Mouse (Mus musculus): Measurements from ENCODE around the gene Rufy4. TPM values are rescaled to one million over a fixed set of nuclear protein-coding genes. Genes with fewer than 3 reads are reported as not detected.
"Not testable (repeated sequence)": the region's sequence is repeated elsewhere in the genome, so short reads cannot be mapped to it uniquely, and the experiment has no call there.

The Rufy4 gene
- total RNA-seq, 4 experiments from 2014 or later: 0.52 to 1.8 (median 1.3) TPM

- DNase-seq (ENCODE audit: low spot score): no peak
Observed at GRCm38 (mm10) chr1:74149106-74149885, 24.0 kb downstream of the Rufy4 start.

- DNase-seq (ENCODE audit: low spot score): no peak
Observed at GRCm38 (mm10) chr1:74150101-74150500, 24.8 kb downstream of the Rufy4 start.

DNA sequence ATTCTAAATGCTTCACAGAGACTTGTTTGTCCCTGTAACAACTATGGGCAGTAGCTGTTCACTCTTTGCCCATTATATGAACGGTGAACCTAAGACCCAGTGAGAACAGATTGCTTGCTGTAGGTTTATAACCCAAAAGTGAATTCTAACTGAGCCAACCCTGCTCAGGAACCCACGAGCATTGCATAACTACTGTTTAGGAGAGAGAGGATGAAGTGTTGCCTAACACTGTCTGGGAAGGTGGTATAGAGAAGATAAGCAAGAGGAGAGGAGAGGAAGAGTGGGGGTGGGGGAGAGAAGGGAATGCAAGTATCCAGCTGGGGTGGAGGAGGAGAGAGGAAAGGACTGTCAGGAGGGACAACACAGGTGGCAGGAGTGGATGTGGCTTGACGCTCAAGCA lies 25.8 kb downstream of the Rufy4 start:
- no peak for DNase-seq (ENCODE audit: low spot score)

- no peak for DNase-seq (ENCODE audit: low spot score)
Observed at GRCm38 (mm10) chr1:74153461-74154184, 28.3 kb downstream of the Rufy4 start, which contains the start of gene Cxcr2. Gene Cxcr2, plus strand, starts transcription at chr1:74153989.

GRCm38 (mm10) chr1:74155435-74156012 lies 30.2 kb downstream of the Rufy4 start:
- no peak for DNase-seq (ENCODE audit: low spot score)

- DNase-seq (ENCODE audit: low spot score): no peak
Observed at GRCm38 (mm10) chr1:74156381-74156910, 31.1 kb downstream of the Rufy4 start.

GRCm38 (mm10) chr1:74159613-74160012 lies 34.3 kb downstream of the Rufy4 start:
- not testable (repeated sequence) for DNase-seq (ENCODE audit: low spot score)

DNA sequence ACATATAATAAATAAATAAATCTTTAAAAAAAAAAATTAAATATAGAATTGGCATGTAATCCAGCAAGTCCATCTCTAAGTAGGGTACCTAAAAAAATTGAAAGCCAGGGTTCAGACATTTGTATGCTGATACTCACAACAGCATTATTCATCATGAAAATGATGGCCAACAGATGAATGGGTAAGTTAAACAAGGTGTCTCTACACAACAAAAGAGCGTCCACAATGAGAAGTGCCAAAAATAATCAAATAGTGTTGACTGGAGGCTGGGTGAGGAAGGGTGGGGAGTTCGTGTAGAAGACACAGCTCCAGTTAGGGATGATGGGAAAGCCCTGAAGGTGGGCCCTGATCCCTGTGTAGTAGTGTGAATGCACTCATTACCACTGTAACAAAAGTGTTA lies 34.7 kb downstream of the Rufy4 start:
- no peak for DNase-seq (ENCODE audit: low spot score)

GRCm38 (mm10) chr1:74167136-74167535 lies 41.8 kb downstream of the Rufy4 start:
- DNase-seq (ENCODE audit: low spot score): no peak

DNA sequence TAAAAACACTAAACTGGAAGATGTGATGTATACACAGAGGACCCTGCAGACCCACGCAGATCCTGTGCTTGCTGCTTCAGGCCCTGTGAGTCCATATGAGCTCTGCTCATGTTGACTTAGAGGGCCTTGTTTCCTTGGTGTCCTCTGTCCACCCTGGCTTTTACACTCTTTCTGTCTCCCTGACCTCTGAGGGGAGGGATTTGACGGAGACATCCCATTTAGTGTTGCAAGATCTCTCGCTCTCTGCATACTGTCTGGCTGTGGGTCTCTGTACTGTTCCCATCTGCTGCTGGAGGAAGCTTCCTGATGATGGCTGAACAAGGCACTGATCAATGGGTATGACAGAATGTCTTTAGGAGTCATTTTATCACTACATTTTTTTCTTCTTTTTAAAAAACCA lies 44.4 kb downstream of the Rufy4 start:
- no peak for DNase-seq (ENCODE audit: low spot score)

DNA sequence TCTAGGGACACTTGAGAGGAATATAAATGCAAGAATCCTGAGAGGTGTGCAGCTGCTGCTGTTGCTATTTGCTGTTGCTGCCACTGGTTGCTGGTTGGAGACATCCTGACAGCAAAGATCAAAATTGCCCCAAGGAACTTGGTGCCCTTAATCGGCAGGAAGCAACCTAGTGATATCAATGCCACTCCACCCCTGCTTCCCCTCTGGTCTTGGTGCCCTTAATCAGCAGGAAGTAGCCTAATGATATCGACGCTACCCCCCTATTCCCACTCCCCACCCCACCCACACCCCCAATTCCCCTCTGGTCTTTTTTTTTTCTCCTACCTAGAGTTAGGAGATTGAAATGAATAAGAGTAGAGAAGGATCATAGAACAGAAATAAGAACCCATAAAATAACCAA lies 47.4 kb downstream of the Rufy4 start:
- no peak for DNase-seq (ENCODE audit: low spot score)

GRCm38 (mm10) chr1:74175731-74176130 lies 50.4 kb downstream of the Rufy4 start:
- no peak for DNase-seq (ENCODE audit: low spot score)

DNA sequence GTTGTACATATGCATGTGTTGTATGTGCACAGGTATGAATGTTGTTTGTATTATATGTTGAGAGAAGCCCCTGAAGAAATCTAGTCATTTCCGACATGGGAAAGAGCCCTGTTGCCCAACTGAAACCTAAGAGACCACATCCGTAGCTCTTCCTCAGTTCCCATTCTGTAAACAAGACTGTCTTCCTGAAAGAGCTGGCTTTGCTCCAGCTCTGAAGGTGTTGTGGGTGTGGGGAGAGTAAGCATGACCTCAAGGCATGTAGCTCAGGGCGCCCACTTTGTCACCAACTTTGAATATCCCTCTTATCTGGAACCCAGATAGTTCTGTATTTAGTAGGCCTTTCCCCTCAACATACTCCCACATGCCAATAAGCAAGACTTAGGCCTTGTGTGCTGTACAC lies 53.3 kb downstream of the Rufy4 start:
- DNase-seq (ENCODE audit: low spot score): no peak

GRCm38 (mm10) chr1:74179624-74180408 lies 54.5 kb downstream of the Rufy4 start:
- no peak for DNase-seq (ENCODE audit: low spot score)

GRCm38 (mm10) chr1:74181462-74181861 lies 56.1 kb downstream of the Rufy4 start:
- no peak for DNase-seq (ENCODE audit: low spot score)

- DNase-seq (ENCODE audit: low spot score): no peak
Observed at GRCm38 (mm10) chr1:74183006-74183405, 57.7 kb downstream of the Rufy4 start.

- DNase-seq (ENCODE audit: low spot score): no peak
Observed at GRCm38 (mm10) chr1:74190471-74190870, 65.1 kb downstream of the Rufy4 start.

DNA sequence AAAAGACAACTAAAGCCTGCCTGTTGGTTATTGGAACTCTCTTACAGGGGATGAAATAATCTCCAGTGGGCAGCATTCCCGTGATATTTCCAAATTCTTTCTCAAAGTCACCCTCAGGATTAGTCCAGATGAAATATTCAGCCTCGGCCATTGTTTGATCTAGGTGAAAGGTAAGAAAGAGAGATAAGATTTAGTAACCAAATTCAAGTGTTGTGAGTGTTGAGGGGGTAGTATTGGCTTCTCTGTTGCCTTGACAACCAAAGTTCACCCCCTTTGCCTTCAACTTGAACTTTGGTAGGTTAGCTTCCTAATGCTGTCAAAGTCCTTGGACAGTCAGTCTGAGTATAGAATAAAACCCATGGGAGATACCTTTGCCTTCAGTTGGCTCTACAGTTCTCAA lies 67.4 kb downstream of the Rufy4 start:
- DNase-seq (ENCODE audit: low spot score): no peak

DNA sequence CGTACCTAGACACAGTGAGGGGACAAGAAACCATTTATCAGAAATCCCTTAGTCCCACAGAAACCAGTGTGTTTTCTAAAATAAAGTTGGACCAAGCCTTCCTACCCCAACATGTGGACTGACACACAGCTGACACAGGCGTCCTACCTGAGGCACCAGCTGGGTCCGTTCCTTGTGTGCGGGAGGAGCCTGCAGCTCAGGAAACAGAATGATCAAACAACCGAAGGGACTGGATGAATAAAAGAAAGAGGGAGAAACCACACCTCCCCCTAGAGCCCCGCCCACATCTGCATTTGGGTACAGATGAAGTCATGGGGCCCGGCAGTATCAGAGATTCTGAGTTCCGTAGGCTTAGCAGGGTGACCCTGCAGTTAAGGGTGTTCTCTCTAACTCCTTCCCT lies 69.1 kb downstream of the Rufy4 start, which contains the start of gene Cxcr1:
TSS of gene Cxcr1 (minus strand) at position 187 of the 400 bp plus-strand sequence.
- DNase-seq (ENCODE audit: low spot score): no peak

DNA sequence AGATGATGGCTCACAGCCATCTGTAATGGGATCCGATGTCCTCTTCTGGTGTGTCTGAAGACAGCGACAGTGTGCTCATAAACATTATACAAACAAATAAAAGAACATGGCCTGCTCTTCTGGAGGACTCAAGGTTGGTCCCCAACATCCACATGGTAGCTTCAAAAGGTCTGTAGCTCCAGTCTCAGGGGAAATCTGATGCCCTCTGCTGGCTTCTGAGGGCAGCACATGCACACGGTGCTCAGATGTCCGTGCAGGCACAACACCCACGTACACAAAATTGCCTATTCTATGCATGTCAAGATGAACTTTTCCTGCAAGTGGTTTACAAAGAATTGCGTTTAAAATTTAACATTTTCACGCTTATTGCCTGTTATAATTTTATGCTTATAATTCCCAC lies 70.6 kb downstream of the Rufy4 start:
- DNase-seq (ENCODE audit: low spot score): no peak

DNA sequence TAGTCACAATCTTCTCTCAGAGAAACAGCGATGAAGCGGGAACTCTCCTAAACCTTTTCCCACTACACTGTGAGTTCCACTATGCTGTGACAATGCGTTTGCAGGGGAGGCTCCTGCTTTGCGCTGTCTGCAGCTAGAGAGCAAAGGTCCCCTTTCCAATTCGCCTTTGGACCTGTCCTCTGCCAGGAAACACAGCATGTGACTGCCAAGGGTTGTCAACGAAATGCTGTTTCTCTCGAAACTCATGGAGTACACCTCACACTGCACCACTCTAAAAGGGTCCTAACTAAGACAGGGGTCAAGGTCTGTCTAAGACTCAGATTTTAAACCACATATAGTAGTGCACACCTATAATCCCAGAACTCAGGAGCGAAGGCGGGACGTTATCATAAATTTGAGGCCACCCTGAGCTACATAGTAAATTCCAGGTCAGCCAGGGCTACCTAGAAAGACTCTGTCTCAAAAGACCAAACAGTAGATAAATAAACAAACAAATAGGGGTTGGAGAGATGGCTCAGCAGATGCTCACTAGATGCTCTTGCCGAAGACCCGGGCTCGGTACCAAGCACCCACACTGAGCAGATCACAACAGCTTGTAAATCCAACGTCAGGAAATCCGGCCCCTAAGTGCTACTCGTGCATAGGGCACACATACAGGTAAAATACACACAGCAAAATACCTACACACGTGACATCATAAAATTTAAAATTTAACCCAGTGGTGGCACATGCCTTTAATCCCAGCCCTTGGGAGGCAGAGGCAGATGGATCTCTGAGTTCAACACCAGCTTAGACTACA lies 71.5 kb downstream of the Rufy4 start:
- DNase-seq (ENCODE audit: low spot score): no peak

Data from heart, adult 8-10 months (tissue).